Mouse (Mus musculus): ENCODE measurements around the gene Atp5b. TPM values are rescaled to one million over a fixed set of nuclear protein-coding genes. Genes with fewer than 3 reads are reported as not detected.
"Not testable (repeated sequence)": the region's sequence is repeated elsewhere in the genome, so short reads cannot be mapped to it uniquely, and the experiment has no call there.

Atp5b gene
- polyA plus RNA-seq, 1 experiment from 2014 or later = 2,170 TPM

GRCm38 (mm10) chr10:128051589-128051988 lies 31.5 kb upstream of the Atp5b start:
- Histone ChIP-seq H3K4me2 (no peak overlapping the region), H3K36me3 (ENCODE audit: poor library complexity, severe bottlenecking) (peaks cover 50% of the 10 kb centered on the region), H3K4me3 (no peak overlapping the region), H3K9ac (no peak overlapping the region), H3K4me1 (no peaks in the 10 kb centered on the region), H3K27me3 (no peaks in the 10 kb centered on the region), H3K9me3 (replicated peaks) (no peaks in the 10 kb centered on the region), H3K27ac (no peak overlapping the region)
- WGBS = 93% methylated on average over 5 of the region's 5 CpGs
- ATAC-seq = no peak

DNA sequence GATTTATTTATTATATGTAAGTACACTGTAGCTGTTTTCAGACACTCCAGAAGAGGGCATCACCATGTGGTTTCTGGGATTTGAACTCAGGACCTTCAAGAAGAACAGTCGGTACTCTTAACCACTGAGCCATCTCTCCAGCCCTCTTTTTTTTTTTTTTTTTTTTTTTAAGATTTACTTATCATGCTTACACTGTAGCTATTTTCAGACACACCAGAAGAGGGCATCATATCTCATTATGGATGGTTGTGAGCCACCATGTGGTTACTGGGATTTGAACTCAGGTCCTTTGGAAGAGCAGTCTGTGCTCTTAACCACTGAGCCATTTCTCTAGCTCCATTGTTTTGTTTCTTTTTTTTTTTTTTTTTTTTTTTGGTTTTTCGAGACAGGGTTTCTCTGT lies 30.9 kb upstream of the Atp5b start:
- peaks cover 45% of the 10 kb centered on the region for H3K36me3 ChIP-seq (ENCODE audit: poor library complexity, severe bottlenecking)
- H3K9ac ChIP-seq; H3K27ac ChIP-seq; H3K9me3 ChIP-seq (replicated peaks); H3K4me3 ChIP-seq; ATAC-seq; H3K27me3 ChIP-seq; H3K4me1 ChIP-seq; H3K4me2 ChIP-seq: not testable (repeated sequence)
- 100% methylated on average over 1 of the region's 2 CpGs for WGBS

DNA sequence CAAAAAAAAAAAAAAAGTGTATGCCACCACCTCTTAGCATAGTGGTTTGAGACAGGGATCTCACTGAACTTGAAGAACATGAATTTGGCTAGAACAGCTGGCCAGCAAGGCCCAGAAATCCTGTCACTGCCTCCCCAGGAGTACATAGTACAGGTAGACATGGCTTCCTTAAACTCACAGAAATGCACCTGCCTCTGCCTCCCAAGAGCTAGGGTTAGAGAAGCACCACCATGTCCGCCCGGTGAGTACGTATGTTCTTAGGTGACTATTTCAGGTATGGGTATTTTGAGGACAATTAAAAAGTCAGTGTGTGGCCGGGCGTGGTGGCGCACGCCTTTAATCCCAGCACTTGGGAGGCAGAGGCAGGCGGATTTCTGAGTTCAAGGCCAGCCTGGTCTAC lies 30.1 kb upstream of the Atp5b start:
- Histone ChIP-seq H3K9ac (no peak overlapping the region), H3K4me2 (no peak overlapping the region), H3K27me3 (no peaks in the 10 kb centered on the region), H3K27ac (no peak overlapping the region), H3K4me1 (peaks cover 5% of the 10 kb centered on the region), H3K4me3 (no peak overlapping the region), H3K9me3 (replicated peaks) (no peaks in the 10 kb centered on the region), H3K36me3 (ENCODE audit: poor library complexity, severe bottlenecking) (peaks cover 37% of the 10 kb centered on the region)
- ATAC-seq = no peak
- 94% methylated on average over 8 of the region's 8 CpGs for WGBS

DNA sequence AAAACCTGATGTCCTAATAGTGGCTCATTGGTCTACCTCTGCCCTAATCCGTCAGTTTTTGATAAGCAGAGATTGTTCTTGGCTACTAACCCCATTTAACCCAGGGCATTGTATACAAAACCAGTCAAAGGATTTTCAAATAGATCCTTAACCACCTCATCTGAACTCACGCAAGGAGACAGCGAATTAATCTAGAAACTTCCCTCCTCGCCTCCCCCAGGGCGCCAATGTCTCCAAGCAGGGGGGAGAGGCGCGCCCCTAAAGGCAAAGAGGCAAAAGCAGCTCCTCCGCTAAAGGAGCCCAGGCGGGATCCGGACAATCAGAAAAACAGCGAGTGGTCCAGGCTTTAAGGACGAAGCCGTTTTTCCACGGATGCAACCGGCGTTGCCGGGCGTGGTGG lies 24.9 kb upstream of the Atp5b start:
- Histone ChIP-seq H3K9ac (peak overlapping the region; percentile 88), H3K4me1 (peaks cover 33% of the 10 kb centered on the region), H3K36me3 (ENCODE audit: poor library complexity, severe bottlenecking) (peaks cover 8% of the 10 kb centered on the region; the same call in 1 of the 2 replicates), H3K27ac (peak overlapping the region; percentile 99), H3K4me3 (peak overlapping the region; percentile 77), H3K27me3 (no peaks in the 10 kb centered on the region), H3K4me2 (peak overlapping the region; percentile 77), H3K9me3 (replicated peaks) (no peaks in the 10 kb centered on the region)
- peak; percentile 2; the same call in 1 of the 2 replicates for ATAC-seq
- under 1% methylated on average over 18 of the region's 18 CpGs for WGBS

DNA sequence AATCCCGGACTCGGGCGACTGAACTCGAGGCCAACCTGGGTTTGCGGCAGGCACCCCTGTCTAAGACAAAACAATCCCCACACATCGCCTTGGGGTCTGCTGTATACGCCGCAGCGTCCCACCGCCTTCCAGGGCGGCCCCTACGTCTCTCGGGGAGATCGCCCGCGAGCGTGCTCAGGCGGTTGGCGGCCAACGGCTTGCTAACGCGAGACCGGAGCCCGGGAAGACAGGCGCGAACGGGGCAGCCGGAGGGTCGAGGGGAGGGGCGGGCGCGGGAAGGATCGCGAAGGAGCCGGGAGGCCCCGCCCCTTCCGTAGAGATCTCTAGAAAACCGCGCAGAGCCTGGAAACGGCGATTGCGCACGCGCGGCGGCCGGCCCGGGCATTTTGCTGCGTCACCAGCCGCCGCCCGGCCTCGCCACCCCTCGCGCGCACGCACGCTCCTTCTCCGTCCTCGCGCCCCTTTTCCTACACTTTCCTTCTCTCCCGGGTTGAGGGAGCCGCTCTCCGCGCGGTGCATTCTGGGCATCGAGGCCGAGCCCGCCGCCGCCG lies 24.4 kb upstream of the Atp5b start, which contains the start of gene Ptges3:
Gene Ptges3 (plus strand): TSS at position 354 of the 551 bp plus-strand sequence.
- H3K9ac ChIP-seq = peak within 1 kb of the TSS; percentile 88
- ATAC-seq = peak; percentile 93
- peak within 1 kb of the TSS; percentile 77 for H3K4me3 ChIP-seq
- H3K36me3 ChIP-seq (ENCODE audit: poor library complexity, severe bottlenecking) = peaks cover 10% of the 10 kb centered on the region; the same call in 1 of the 2 replicates
- H3K27ac ChIP-seq = peak within 1 kb of the TSS; percentile 99
- no peaks in the 10 kb centered on the region for H3K9me3 ChIP-seq (replicated peaks)
- peaks cover 33% of the 10 kb centered on the region for H3K4me1 ChIP-seq
- H3K4me2 ChIP-seq = peak within 1 kb of the TSS; percentile 77
- under 1% methylated on average over 62 of the region's 72 CpGs for WGBS
- no peaks in the 10 kb centered on the region for H3K27me3 ChIP-seq

DNA sequence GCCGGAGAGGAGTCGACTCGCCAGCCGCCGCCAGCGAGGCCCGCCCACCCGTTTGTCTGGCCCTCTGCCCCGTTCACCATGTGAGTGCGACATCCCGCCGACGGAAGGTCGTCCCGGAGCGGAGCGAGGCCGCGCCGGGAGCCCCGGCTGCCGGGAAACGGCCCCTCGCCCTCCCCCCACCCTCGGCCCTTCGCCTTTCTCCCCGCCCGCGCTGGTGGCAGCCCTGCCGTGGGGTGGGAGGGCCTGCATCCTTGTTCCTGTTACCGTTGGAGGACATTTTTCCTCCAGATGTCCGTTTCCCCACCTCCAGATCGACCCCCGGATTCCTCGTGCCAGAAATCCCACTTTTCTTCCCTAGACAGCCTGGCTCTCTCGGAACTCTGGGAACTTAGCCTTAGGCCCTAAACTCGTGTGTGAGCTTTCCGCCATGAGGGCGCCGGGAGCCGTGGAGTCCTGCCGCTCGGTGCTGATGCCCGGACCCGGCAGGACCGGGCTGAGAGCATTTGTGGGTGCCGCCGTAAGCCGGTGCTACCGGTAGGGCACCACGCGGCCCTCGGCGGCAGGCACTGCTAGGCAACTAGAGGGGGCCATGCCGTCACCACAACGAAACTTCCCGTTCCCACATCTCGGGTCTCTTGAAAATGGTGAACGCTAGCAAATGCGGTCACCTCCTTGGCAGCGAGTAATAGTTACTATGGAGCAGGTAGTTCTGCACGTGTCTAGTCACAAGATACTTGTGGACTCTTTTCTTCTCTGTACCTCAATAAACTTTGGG lies 23.7 kb upstream of the Atp5b start:
- peak overlapping the region; percentile 88 for H3K9ac ChIP-seq
- peak overlapping the region; percentile 99 for H3K27ac ChIP-seq
- peak; percentile 69 for ATAC-seq
- under 1% methylated on average over 50 of the region's 62 CpGs for WGBS
- peaks cover 33% of the 10 kb centered on the region for H3K4me1 ChIP-seq
- peak overlapping the region; percentile 77 for H3K4me3 ChIP-seq
- no peaks in the 10 kb centered on the region for H3K9me3 ChIP-seq (replicated peaks)
- peaks cover 16% of the 10 kb centered on the region for H3K36me3 ChIP-seq (ENCODE audit: poor library complexity, severe bottlenecking)
- no peaks in the 10 kb centered on the region for H3K27me3 ChIP-seq
- peak overlapping the region; percentile 77 for H3K4me2 ChIP-seq

DNA sequence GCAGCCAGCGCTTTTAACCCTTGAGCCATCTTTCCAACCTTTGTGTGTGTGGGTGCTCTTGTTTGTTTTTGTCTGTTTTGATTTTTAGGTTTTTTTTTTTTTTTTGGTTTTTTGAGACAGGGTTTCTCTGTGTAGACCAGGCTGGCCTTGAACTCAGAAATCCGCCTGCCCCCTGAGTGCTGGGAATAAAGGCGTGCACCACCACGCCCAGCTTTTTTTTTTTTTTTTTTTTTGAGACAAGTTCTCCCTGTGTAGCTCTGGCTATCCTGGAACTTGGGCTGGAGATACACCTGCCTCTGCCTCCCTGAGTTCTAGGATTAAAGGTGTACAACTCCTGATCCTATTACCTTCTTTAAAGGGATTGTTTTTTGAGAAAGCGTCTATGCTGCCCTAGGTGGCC lies 22.0 kb upstream of the Atp5b start:
- Histone ChIP-seq H3K27me3 (no peaks in the 10 kb centered on the region), H3K9ac (peak overlapping the region; percentile 88), H3K4me1 (peaks cover 33% of the 10 kb centered on the region), H3K9me3 (replicated peaks) (no peaks in the 10 kb centered on the region), H3K27ac (no peak overlapping the region), H3K4me2 (peak overlapping the region; percentile 77), H3K4me3 (peak overlapping the region; percentile 77), H3K36me3 (ENCODE audit: poor library complexity, severe bottlenecking) (peaks cover 19% of the 10 kb centered on the region)
- 82% methylated on average over 5 of the region's 5 CpGs for WGBS
- ATAC-seq = no peak

DNA sequence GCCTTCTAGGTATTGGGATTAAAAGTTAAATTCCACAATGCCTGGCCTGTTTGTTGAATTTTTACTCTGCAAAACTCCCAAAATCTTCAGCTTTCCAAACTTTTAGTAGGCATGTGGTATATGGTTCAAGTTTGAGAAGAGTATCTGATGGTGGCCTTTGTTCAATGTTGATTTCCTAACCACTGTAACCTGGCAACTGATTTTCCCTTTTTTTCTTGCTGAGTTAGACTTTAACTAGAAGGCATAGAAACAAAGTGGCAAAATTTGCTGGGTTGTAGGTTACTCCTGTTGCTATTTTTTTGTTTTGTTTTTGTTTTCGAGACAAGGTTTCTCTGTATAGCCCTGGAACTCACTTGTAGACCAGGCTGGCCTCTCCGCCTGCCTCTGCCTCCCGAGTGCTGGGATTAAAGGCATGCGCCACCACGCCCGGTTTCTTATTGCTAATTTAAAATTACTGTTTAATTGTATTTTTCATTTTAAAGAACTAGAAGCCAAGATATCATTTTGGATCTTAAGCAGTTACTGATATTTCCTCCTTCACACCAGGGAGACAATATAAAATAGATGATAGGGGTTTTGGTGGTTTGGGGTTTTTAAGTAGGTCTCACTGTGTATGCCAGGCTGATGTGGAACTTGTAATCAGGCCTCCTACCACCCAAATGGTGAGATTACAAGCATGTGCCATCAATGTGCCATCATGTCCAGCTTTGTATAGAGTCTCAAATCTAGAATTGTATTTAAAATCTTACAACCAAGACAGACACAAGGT lies 20.7 kb upstream of the Atp5b start:
- H3K36me3 ChIP-seq (ENCODE audit: poor library complexity, severe bottlenecking) = peaks cover 19% of the 10 kb centered on the region
- no peaks in the 10 kb centered on the region for H3K9me3 ChIP-seq (replicated peaks)
- H3K27ac ChIP-seq = no peak overlapping the region
- no peak overlapping the region for H3K9ac ChIP-seq
- H3K4me3 ChIP-seq = no peak overlapping the region
- H3K4me1 ChIP-seq = peaks cover 33% of the 10 kb centered on the region
- no peaks in the 10 kb centered on the region for H3K27me3 ChIP-seq
- no peak overlapping the region; the same call in 1 of the 2 replicates for H3K4me2 ChIP-seq
- ATAC-seq = no peak
- 96% methylated on average over 6 of the region's 6 CpGs for WGBS

- H3K4me2 ChIP-seq = no peak overlapping the region
- ATAC-seq = no peak
- WGBS = 96% methylated on average over 5 of the region's 5 CpGs
- peaks cover 43% of the 10 kb centered on the region for H3K36me3 ChIP-seq (ENCODE audit: poor library complexity, severe bottlenecking)
- no peaks in the 10 kb centered on the region for H3K9me3 ChIP-seq (replicated peaks)
- H3K9ac ChIP-seq = no peak overlapping the region
- H3K4me3 ChIP-seq = no peak overlapping the region
- H3K27me3 ChIP-seq = no peaks in the 10 kb centered on the region
- H3K27ac ChIP-seq = no peak overlapping the region
- H3K4me1 ChIP-seq = peaks cover 14% of the 10 kb centered on the region
Measured at GRCm38 (mm10) chr10:128066072-128066471, 17.0 kb upstream of the Atp5b start.

GRCm38 (mm10) chr10:128069201-128069600 lies 13.9 kb upstream of the Atp5b start:
- Histone ChIP-seq H3K4me1 (no peaks in the 10 kb centered on the region), H3K9ac (no peak overlapping the region), H3K36me3 (ENCODE audit: poor library complexity, severe bottlenecking) (peaks cover 60% of the 10 kb centered on the region), H3K4me3 (no peak overlapping the region), H3K27ac (no peak overlapping the region), H3K4me2 (no peak overlapping the region), H3K27me3 (no peaks in the 10 kb centered on the region), H3K9me3 (replicated peaks) (no peaks in the 10 kb centered on the region)
- whole genome bisulfite sequencing = 91% methylated on average over 4 of the region's 4 CpGs
- ATAC-seq = no peak

DNA sequence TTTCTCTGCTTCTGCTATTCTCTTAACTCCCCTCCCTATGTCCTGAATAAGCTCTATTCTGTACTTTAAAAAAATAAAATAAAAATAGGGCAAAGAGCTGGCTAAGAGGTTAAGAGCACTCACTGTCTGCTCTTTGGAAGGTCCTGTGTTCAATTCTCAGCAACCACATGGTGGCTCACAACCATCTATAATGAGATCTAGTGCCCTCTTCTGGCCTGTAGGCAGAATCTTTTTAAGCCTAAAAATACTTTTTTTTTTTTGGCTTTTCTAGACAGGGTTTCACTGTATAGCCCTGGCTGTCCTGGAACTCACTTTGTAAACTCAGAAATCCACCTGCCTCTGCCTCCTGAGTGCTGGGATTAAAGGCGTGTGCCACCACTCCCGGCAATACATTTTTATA lies 12.6 kb upstream of the Atp5b start:
- ATAC-seq; H3K9ac ChIP-seq; H3K4me1 ChIP-seq; H3K27me3 ChIP-seq; H3K4me3 ChIP-seq; H3K4me2 ChIP-seq; H3K9me3 ChIP-seq (replicated peaks); H3K27ac ChIP-seq: not testable (repeated sequence)
- H3K36me3 ChIP-seq (ENCODE audit: poor library complexity, severe bottlenecking) = peaks cover 64% of the 10 kb centered on the region
- WGBS = 94% methylated on average over 2 of the region's 2 CpGs

- H3K9ac ChIP-seq; ATAC-seq; H3K4me2 ChIP-seq; H3K27me3 ChIP-seq; H3K4me1 ChIP-seq; H3K9me3 ChIP-seq (replicated peaks); H3K27ac ChIP-seq; H3K4me3 ChIP-seq: not testable (repeated sequence)
- peaks cover 34% of the 10 kb centered on the region for H3K36me3 ChIP-seq (ENCODE audit: poor library complexity, severe bottlenecking)
- WGBS = 81% methylated on average over 5 of the region's 5 CpGs
Measured at GRCm38 (mm10) chr10:128078269-128078668, 4.8 kb upstream of the Atp5b start.
